Mouse (Mus musculus): ENCODE measurements around the gene Slc26a9. TPM values are rescaled to one million over a fixed set of nuclear protein-coding genes. Genes with fewer than 3 reads are reported as not detected.

Gene Slc26a9
- polyA plus RNA-seq, 1 experiment from 2014 or later = not detected

GRCm38 (mm10) chr1:131739481-131740160, 4.2 kb upstream of the Slc26a9 start:
- Histone ChIP-seq H3K27ac (replicated peaks) (no peak overlapping the region), H3K4me1 (replicated peaks) (no peaks in the 10 kb centered on the region), H3K4me3 (no peak overlapping the region), H3K9ac (no peak overlapping the region), H3K4me2 (no peak overlapping the region), H3K36me3 (no peaks in the 10 kb centered on the region), H3K9me3 (no peaks in the 10 kb centered on the region), H3K27me3 (no peaks in the 10 kb centered on the region)
- ATAC-seq (ENCODE audit: low read depth) = no peak
- 96% methylated on average over 9 of the region's 9 CpGs for WGBS

DNA sequence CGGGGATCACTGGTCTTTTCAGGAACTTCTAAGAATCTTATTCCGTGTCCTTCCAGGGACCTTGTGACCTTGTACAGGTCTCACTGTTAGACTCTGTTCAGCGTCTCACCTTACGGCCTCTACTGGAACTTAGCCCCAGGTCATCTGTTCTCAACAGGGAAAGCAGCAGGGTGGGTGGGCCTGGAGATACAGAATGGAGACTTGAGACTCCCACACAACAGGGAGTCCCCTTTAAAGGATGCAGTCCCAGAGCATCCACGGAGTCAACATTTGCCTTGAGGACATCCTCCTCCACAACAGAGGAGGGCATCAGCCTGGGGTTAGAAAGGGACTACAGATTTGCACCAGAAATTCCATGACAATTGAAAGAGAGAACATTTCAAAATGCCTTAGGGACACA, 1.6 kb downstream of the Slc26a9 start:
- H3K4me1 ChIP-seq (replicated peaks) = no peaks in the 10 kb centered on the region
- H3K4me3 ChIP-seq = no peak overlapping the region
- ATAC-seq (ENCODE audit: low read depth) = no peak
- WGBS = 72% methylated on average over 5 of the region's 5 CpGs
- no peak overlapping the region for H3K4me2 ChIP-seq
- no peaks in the 10 kb centered on the region for H3K27me3 ChIP-seq
- H3K27ac ChIP-seq (replicated peaks) = no peak overlapping the region
- H3K9ac ChIP-seq = no peak overlapping the region
- no peaks in the 10 kb centered on the region for H3K36me3 ChIP-seq
- no peaks in the 10 kb centered on the region for H3K9me3 ChIP-seq

GRCm38 (mm10) chr1:131747761-131748160, 3.9 kb downstream of the Slc26a9 start:
- 63% methylated on average over 2 of the region's 2 CpGs for WGBS
- H3K36me3 ChIP-seq = no peaks in the 10 kb centered on the region
- H3K27ac ChIP-seq (replicated peaks) = no peak overlapping the region
- no peak overlapping the region for H3K9ac ChIP-seq
- no peak for ATAC-seq (ENCODE audit: low read depth)
- H3K4me2 ChIP-seq = no peak overlapping the region
- H3K9me3 ChIP-seq = no peaks in the 10 kb centered on the region
- no peak overlapping the region for H3K4me3 ChIP-seq
- H3K4me1 ChIP-seq (replicated peaks) = no peaks in the 10 kb centered on the region
- no peaks in the 10 kb centered on the region for H3K27me3 ChIP-seq

DNA sequence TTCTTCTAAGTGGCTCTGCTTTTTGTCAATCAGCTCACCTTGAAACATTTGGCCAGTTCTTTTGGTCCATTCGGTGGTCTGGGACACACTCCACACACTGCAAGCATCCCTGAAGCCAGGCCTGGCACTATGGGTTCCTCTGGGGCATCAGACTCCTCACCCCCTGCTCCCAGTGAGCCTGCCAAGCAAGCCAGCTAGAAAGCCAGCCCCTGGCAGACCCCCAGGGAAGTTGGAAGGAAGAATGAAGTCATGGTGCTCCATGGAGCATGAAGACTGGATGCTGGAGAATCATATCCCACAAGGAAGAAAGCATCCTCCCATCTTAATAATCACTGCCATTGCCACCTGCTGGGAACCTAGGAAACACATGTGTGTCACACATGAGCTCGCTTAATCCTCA, 4.8 kb downstream of the Slc26a9 start:
- no peak overlapping the region for H3K4me2 ChIP-seq
- no peak overlapping the region for H3K27ac ChIP-seq (replicated peaks)
- no peaks in the 10 kb centered on the region for H3K9me3 ChIP-seq
- H3K27me3 ChIP-seq = no peaks in the 10 kb centered on the region
- H3K9ac ChIP-seq = no peak overlapping the region
- ATAC-seq (ENCODE audit: low read depth) = no peak
- H3K36me3 ChIP-seq = no peaks in the 10 kb centered on the region
- WGBS = 87% methylated on average over 2 of the region's 2 CpGs
- no peaks in the 10 kb centered on the region for H3K4me1 ChIP-seq (replicated peaks)
- no peak overlapping the region for H3K4me3 ChIP-seq

GRCm38 (mm10) chr1:131749706-131750545, 6.1 kb downstream of the Slc26a9 start:
- Histone ChIP-seq H3K27ac (replicated peaks) (no peak overlapping the region), H3K4me3 (no peak overlapping the region), H3K36me3 (no peaks in the 10 kb centered on the region), H3K4me1 (replicated peaks) (no peaks in the 10 kb centered on the region), H3K4me2 (no peak overlapping the region), H3K9me3 (no peaks in the 10 kb centered on the region), H3K9ac (no peak overlapping the region), H3K27me3 (no peaks in the 10 kb centered on the region)
- ATAC-seq (ENCODE audit: low read depth) = no peak
- 75% methylated on average over 15 of the region's 15 CpGs for WGBS

DNA sequence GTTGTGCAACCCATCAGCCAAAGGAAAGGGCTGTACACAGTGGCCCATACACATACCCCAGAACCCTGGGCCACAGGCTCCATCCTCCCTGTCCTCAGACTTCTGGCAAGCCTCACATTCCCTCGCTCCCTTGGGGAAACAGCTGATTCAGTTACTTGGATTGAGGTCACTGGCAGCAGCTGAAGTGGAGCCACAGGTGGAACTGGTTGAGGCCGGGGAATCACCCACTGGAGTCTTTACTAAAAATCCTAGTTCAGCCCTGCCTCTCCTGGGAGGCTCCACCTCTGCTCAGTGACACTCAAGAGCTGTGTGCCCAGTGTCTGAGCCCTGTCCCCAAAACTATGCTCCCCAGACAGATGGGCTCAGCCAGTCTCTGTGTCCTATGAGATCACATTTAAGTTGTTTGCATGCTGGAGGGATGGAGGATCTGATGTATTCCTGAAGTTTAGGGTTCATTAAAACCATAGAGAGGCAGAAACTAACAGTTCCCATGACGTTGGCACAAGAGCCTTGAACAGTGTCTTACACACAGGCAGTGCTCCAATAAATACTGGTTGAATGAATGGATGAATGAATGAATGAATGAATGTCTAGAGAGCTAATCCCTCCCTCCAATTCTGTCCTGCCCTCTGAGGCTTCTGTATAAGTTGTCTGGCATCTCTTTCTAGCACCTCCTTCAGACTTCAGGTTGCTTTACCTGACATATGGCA, 7.5 kb downstream of the Slc26a9 start:
- 75% methylated on average over 3 of the region's 3 CpGs for WGBS
- Histone ChIP-seq H3K4me1 (replicated peaks) (no peaks in the 10 kb centered on the region), H3K27ac (replicated peaks) (no peak overlapping the region), H3K4me2 (no peak overlapping the region), H3K27me3 (no peaks in the 10 kb centered on the region), H3K4me3 (no peak overlapping the region), H3K9ac (no peak overlapping the region), H3K36me3 (no peaks in the 10 kb centered on the region), H3K9me3 (no peaks in the 10 kb centered on the region)
- ATAC-seq (ENCODE audit: low read depth) = no peak

DNA sequence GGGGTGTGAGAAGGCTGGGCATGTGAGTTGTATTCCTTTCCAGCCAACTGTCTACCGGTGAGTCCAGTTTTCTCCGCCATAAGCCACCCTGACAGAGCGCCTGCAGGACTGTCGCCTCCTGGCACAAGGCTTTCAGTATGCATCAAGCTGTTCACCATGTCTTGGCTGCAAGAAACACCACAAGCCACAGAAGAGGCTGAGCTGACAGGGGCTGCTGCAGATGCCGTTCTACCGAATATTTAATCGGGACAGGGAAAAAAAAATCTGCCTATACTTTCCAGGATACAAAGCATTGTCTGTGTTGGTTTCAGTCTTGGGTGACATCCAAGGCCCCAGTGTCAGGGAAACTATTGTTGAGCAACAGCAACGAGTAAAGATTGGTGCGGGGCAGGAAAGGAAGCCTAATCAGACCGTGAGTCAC, 8.1 kb downstream of the Slc26a9 start:
- Histone ChIP-seq H3K4me2 (no peak overlapping the region), H3K9ac (no peak overlapping the region)
- ATAC-seq (ENCODE audit: low read depth) = no peak

GRCm38 (mm10) chr1:131754212-131754829, 10.5 kb downstream of the Slc26a9 start:
- no peak for ATAC-seq (ENCODE audit: low read depth)
- no peak overlapping the region for H3K27ac ChIP-seq (replicated peaks)
- 84% methylated on average over 3 of the region's 3 CpGs for WGBS
- no peak overlapping the region for H3K9ac ChIP-seq
- no peak overlapping the region for H3K4me3 ChIP-seq
- no peaks in the 10 kb centered on the region for H3K27me3 ChIP-seq
- H3K4me1 ChIP-seq (replicated peaks) = no peaks in the 10 kb centered on the region
- H3K36me3 ChIP-seq = no peaks in the 10 kb centered on the region
- no peaks in the 10 kb centered on the region for H3K9me3 ChIP-seq
- no peak overlapping the region for H3K4me2 ChIP-seq

More for the DNA sequence above, 8.1 kb downstream of the Slc26a9 start:
- no peaks in the 10 kb centered on the region for H3K27me3 ChIP-seq
- no peaks in the 10 kb centered on the region for H3K4me1 ChIP-seq (replicated peaks)
- H3K36me3 ChIP-seq = no peaks in the 10 kb centered on the region
- WGBS = 65% methylated on average over 10 of the region's 10 CpGs
- H3K27ac ChIP-seq (replicated peaks) = no peak overlapping the region
- no peak overlapping the region for H3K4me3 ChIP-seq
- H3K9me3 ChIP-seq = no peaks in the 10 kb centered on the region

- Histone ChIP-seq H3K36me3 (no peaks in the 10 kb centered on the region), H3K4me2 (no peak overlapping the region), H3K9ac (no peak overlapping the region), H3K9me3 (no peaks in the 10 kb centered on the region), H3K27ac (replicated peaks) (no peak overlapping the region), H3K4me3 (no peak overlapping the region), H3K4me1 (replicated peaks) (no peaks in the 10 kb centered on the region), H3K27me3 (no peaks in the 10 kb centered on the region)
- no peak for ATAC-seq (ENCODE audit: low read depth)
- WGBS = 94% methylated on average over 4 of the region's 4 CpGs
Measured at GRCm38 (mm10) chr1:131754916-131755315, 11.1 kb downstream of the Slc26a9 start.

DNA sequence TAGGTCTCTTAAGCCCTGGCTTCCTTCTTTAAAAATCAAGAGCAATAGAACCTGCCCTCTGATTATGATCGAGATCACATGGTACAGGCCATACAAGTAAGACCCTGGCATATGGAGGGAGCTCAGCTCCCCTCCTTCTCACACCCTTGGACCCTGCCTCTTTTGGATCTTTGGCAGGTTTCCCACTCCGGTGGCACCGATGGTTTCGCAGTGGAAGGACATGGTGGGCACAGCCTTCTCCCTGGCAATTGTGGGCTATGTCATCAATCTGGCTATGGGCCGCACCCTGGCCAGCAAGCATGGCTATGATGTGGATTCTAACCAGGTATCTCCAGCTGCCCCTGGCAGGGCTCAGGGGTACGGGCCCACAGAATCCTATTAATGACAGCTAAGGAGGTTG, 13.4 kb downstream of the Slc26a9 start:
- Histone ChIP-seq H3K4me3 (no peak overlapping the region), H3K4me1 (replicated peaks) (no peaks in the 10 kb centered on the region), H3K4me2 (no peak overlapping the region), H3K27ac (replicated peaks) (no peak overlapping the region), H3K9ac (no peak overlapping the region), H3K36me3 (no peaks in the 10 kb centered on the region), H3K9me3 (no peaks in the 10 kb centered on the region), H3K27me3 (no peaks in the 10 kb centered on the region)
- 95% methylated on average over 6 of the region's 6 CpGs for WGBS
- no peak for ATAC-seq (ENCODE audit: low read depth)

DNA sequence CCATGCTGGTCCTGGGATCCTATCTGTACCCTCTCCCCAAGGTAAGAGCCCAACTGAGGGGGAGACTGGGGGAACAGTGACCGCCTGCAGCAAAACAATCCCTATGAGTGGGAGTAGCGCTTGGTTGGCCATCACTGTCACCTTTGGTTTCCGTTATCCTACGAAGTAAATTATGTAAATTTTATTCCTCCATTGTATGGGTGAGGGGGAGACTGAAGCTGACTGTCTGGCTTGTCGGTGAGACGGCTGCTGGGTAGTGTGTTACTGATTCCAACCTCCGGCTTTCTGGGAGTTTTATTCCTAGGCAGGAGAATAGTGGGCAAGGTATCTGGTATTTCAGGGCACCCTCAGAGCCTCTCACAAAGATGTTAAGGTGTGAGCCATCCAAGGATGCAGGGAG, 15.0 kb downstream of the Slc26a9 start:
- Histone ChIP-seq H3K36me3 (no peaks in the 10 kb centered on the region), H3K4me1 (replicated peaks) (no peaks in the 10 kb centered on the region), H3K4me2 (no peak overlapping the region), H3K4me3 (no peak overlapping the region), H3K27ac (replicated peaks) (no peak overlapping the region), H3K9ac (no peak overlapping the region), H3K9me3 (no peaks in the 10 kb centered on the region), H3K27me3 (no peaks in the 10 kb centered on the region)
- no peak for ATAC-seq (ENCODE audit: low read depth)
- 66% methylated on average over 7 of the region's 7 CpGs for WGBS

All from neural tube, embryonic 13.5 days (tissue).